ENCODE assay signal across 27 mouse cellular contexts in the genomic region with DNA sequence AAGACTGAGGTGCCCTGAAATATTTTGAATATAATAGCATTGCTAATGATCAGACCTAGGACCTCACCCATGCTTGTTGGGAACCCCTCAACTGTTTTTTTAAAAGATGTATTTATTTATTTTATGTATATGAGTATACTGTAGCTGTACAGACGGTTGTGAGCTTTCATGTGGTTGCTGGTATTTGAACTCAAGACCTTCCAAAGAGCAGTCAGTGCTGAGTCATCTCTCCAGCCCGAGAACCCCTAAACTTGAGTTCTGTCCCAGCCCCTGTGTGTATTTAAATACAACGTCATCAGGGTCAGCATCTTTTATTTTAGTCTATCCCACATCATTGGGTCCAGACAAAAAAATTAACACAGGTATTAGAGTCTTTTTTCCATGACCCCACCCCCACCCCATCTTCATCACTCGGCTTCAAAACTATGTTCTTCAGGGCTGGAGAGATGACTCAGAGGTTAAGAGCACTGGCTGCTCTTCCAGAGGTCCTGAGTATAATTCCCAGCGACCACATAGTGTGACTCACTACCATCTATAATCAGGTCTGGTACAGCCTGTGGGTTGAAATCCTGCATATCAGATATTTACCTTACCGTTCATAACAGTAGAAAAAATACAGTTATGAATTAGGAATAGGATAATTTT. TPM values are rescaled to one million over a fixed set of nuclear protein-coding genes. Genes with fewer than 3 reads are reported as not detected.
A peak's percentile ranks its signal among the peaks of the same experiment; 100 is the strongest.
DNase-seq lines count a peak whose midpoint lies in the region; ATAC-seq and TF ChIP-seq lines count a peak whose summit lies in the region.
"Had no signal": no experiment of that assay in that cellular context is flagged by ENCODE, and none has a peak within 500 bp of the region (broad histone marks: within the 10 kb centered on the region; RNA-seq: fewer than 3 reads in every experiment).

No protein-coding gene starts in this region.

- H3ac ChIP-seq in myocyte (ENCODE audit: control insufficient read depth, insufficient read length), result no peak overlapping the region

- no peak for TF ChIP-seq POLR2A in ES-Bruce4 (IDR thresholded peaks at IDR 0.05; ENCODE audit: insufficient read depth, low read length)
- no peak for TF ChIP-seq POLR2A in myocyte (IDR thresholded peaks at IDR 0.05; ENCODE audit: insufficient read length, low read depth)

- no peaks in the 10 kb centered on the region for H3K36me3 ChIP-seq in midbrain, embryonic 11.5 days (ENCODE audit: control insufficient read depth, insufficient read depth, low read length)
- H3K36me3 ChIP-seq in midbrain, embryonic 10.5 days, result no peaks in the 10 kb centered on the region
- H3K36me3 ChIP-seq in ES-Bruce4 (ENCODE audit: control insufficient read depth, insufficient read depth, low read length, poor library complexity, severe bottlenecking) (no peaks in the 10 kb centered on the region), myocyte (ENCODE audit: control insufficient read depth, insufficient read depth) (no peaks in the 10 kb centered on the region)
- H3K36me3 ChIP-seq: embryonic facial prominence, embryonic 12.5 days; embryonic facial prominence, embryonic 15.5 days; forebrain, embryonic 12.5 days; hindbrain, embryonic 12.5 days; intestine, embryonic 15.5 days had no signal

- TF ChIP-seq CTCF in ES-Bruce4 (IDR thresholded peaks at IDR 0.05; ENCODE audit: low read depth, low read length), result no peak

- H3K27me3 ChIP-seq in midbrain, embryonic 11.5 days (ENCODE audit: control insufficient read depth, insufficient read depth, low read length), result no peaks in the 10 kb centered on the region
- H3K27me3 ChIP-seq in midbrain, embryonic 10.5 days (ENCODE audit: low read depth, poor library complexity, severe bottlenecking), result no peaks in the 10 kb centered on the region
- H3K27me3 ChIP-seq in ES-Bruce4 (ENCODE audit: control insufficient read depth, insufficient read depth, low read length, poor library complexity, severe bottlenecking), result no peaks in the 10 kb centered on the region
- H3K27me3 ChIP-seq in myocyte (ENCODE audit: control insufficient read depth, insufficient read depth, insufficient read length), result no peaks in the 10 kb centered on the region
- H3K27me3 ChIP-seq: CH12.LX; embryonic facial prominence, embryonic 12.5 days; embryonic facial prominence, embryonic 15.5 days; forebrain, embryonic 12.5 days; hindbrain, embryonic 12.5 days; intestine, embryonic 15.5 days had no signal

- H3K9me3 ChIP-seq in midbrain, embryonic 11.5 days (ENCODE audit: control insufficient read depth, low read length), result no peaks in the 10 kb centered on the region
- H3K9me3 ChIP-seq in midbrain, embryonic 10.5 days (replicated peaks), result no peaks in the 10 kb centered on the region
- no peaks in the 10 kb centered on the region for H3K9me3 ChIP-seq in ES-Bruce4 (replicated peaks; ENCODE audit: control insufficient read depth, insufficient read depth, low read length, poor library complexity, severe bottlenecking)
- H3K9me3 ChIP-seq: embryonic facial prominence, embryonic 12.5 days; embryonic facial prominence, embryonic 15.5 days; forebrain, embryonic 12.5 days; hindbrain, embryonic 12.5 days; intestine, embryonic 15.5 days had no signal

- TF ChIP-seq EP300 in ES-Bruce4 (IDR thresholded peaks at IDR 0.05; ENCODE audit: insufficient read depth, low read depth, low read length), result no peak

- H3K4me1 ChIP-seq in midbrain, embryonic 11.5 days (ENCODE audit: control insufficient read depth, insufficient read depth, low read length), result no peaks in the 10 kb centered on the region
- no peaks in the 10 kb centered on the region for H3K4me1 ChIP-seq in midbrain, embryonic 10.5 days
- H3K4me1 ChIP-seq in ES-Bruce4 (ENCODE audit: control insufficient read depth, insufficient read depth, low read length), result peaks cover 6% of the 10 kb centered on the region
- H3K4me1 ChIP-seq: embryonic facial prominence, embryonic 12.5 days; embryonic facial prominence, embryonic 15.5 days; forebrain, embryonic 12.5 days; hindbrain, embryonic 12.5 days; intestine, embryonic 15.5 days had no signal

- H3K9ac ChIP-seq in midbrain, embryonic 11.5 days (ENCODE audit: low read length), result no peak overlapping the region
- no peak overlapping the region for H3K9ac ChIP-seq in ES-Bruce4 (ENCODE audit: low read depth, poor library complexity, severe bottlenecking)
- H3K9ac ChIP-seq: embryonic facial prominence, embryonic 12.5 days; embryonic facial prominence, embryonic 15.5 days; forebrain, embryonic 12.5 days; hindbrain, embryonic 12.5 days; intestine, embryonic 15.5 days had no signal

- H3K79me2 ChIP-seq in myocyte (ENCODE audit: control insufficient read depth, insufficient read depth), result no peaks in the 10 kb centered on the region

- H3K4me2 ChIP-seq in midbrain, embryonic 11.5 days, result no peak overlapping the region
- H3K4me2 ChIP-seq in myocyte (ENCODE audit: low read depth), result peak overlapping the region; percentile 58
- H3K4me2 ChIP-seq: embryonic facial prominence, embryonic 12.5 days; embryonic facial prominence, embryonic 15.5 days; forebrain, embryonic 12.5 days; heart, embryonic 11.5 days; hindbrain, embryonic 12.5 days; intestine, embryonic 15.5 days had no signal

- H3K27ac ChIP-seq in midbrain, embryonic 11.5 days (ENCODE audit: low read depth, low read length), result no peak overlapping the region
- no peak overlapping the region for H3K27ac ChIP-seq in midbrain, embryonic 10.5 days (replicated peaks)
- H3K27ac ChIP-seq in ES-Bruce4 (ENCODE audit: insufficient read depth, low read length), result peak overlapping the region; percentile 44; the same call in 1 of the 2 replicates
- H3K27ac ChIP-seq: embryonic facial prominence, embryonic 12.5 days; embryonic facial prominence, embryonic 15.5 days; forebrain, embryonic 12.5 days; hindbrain, embryonic 12.5 days; intestine, embryonic 15.5 days had no signal

- no peak overlapping the region for H3K4me3 ChIP-seq in midbrain, embryonic 11.5 days (ENCODE audit: low read depth, low read length)
- no peak overlapping the region for H3K4me3 ChIP-seq in midbrain, embryonic 10.5 days
- no peak overlapping the region for H3K4me3 ChIP-seq in ES-Bruce4 (ENCODE audit: low read depth, low read length)
- no peak overlapping the region for H3K4me3 ChIP-seq in myocyte
- H3K4me3 ChIP-seq: embryonic facial prominence, embryonic 12.5 days; embryonic facial prominence, embryonic 15.5 days; erythroblast, embryonic 14.5 days; forebrain, embryonic 12.5 days; hindbrain, embryonic 12.5 days; intestine, embryonic 15.5 days had no signal

- DNase-seq in midbrain, embryonic 11.5 days (ENCODE audit: low spot score, missing footprints), result peak; percentile 33
- no peak for DNase-seq in midbrain, embryonic 10.5 days (ENCODE audit: low spot score)
- DNase-seq in NIH3T3 (ENCODE audit: low read depth), result peak; percentile 82
- no peak for DNase-seq in thymus, postnatal 0 days (ENCODE audit: low spot score)
- no peak for DNase-seq in right cerebral cortex, postnatal 25 days
- no peak for DNase-seq in yolk sac, embryonic 10.5 days (ENCODE audit: low spot score)
- DNase-seq: adrenal gland, adult 8-10 months; adrenal gland, postnatal 25 days; cerebellum, adult 11-12 months; cerebellum, adult 8-10 months; cerebellum, postnatal 10 days; gastrocnemius, postnatal 10 days; gastrocnemius, postnatal 36 days; kidney, adult 11 months had no signal

- WGBS in midbrain, embryonic 11.5 days, result 81% methylated on average over 6 of the region's 6 CpGs
- WGBS in midbrain, embryonic 10.5 days, result 87% methylated on average over 6 of the region's 6 CpGs

- ATAC-seq in midbrain, embryonic 11.5 days (ENCODE audit: low FRiP score), result no peak
- ATAC-seq: activated CD4-positive, CD25-positive, alpha-beta regulatory T cell, adult 4 months; forebrain, embryonic 16.5 days; hindbrain, embryonic 16.5 days; intestine, embryonic 15.5 days had no signal

TF ChIP-seq in myocyte, 11 proteins besides CTCF, POLR2A, EP300 and RAD21:
- TF ChIP-seq TCF3 (IDR thresholded peaks at IDR 0.05; ENCODE audit: insufficient read length, low read depth) (no peak), MYOD1 (IDR thresholded peaks at IDR 0.05; ENCODE audit: control insufficient read depth in 1 of 3, insufficient read length in 2 of 3, low read depth in 2 of 3) (no peak), USF1 (IDR thresholded peaks at IDR 0.05; ENCODE audit: low read depth) (no peak), CEBPB (IDR thresholded peaks at IDR 0.05; ENCODE audit: insufficient read depth, poor library complexity, severe bottlenecking) (no peak), POLR2AphosphoS2 (IDR thresholded peaks at IDR 0.05; ENCODE audit: insufficient read length, low read depth) (no peak), MYOG (IDR thresholded peaks at IDR 0.05; ENCODE audit: control insufficient read depth in 1 of 3, insufficient read depth in 1 of 3, insufficient read length in 2 of 3, low read depth in 2 of 3) (no peak), TCF12 (IDR thresholded peaks at IDR 0.05; ENCODE audit: insufficient read depth, poor library complexity, severe bottlenecking) (no peak), MAX (IDR thresholded peaks at IDR 0.05; ENCODE audit: low read depth) (no peak), E2F4 (IDR thresholded peaks at IDR 0.05; ENCODE audit: insufficient read depth) (no peak), REST (IDR thresholded peaks at IDR 0.05; ENCODE audit: insufficient read depth, insufficient read length) (no peak), SRF (IDR thresholded peaks at IDR 0.05; ENCODE audit: control insufficient read depth, insufficient read length, low read depth) (no peak)

RNA-seq across cellular contexts. Expression of a gene that starts 17.8 kb away (rescaled TPM):
- 0.22 TPM in 1 of 2 replicates, not detected in the other for polyA plus RNA-seq in midbrain, embryonic 11.5 days (2014; fragmentation: Nextera tagmentation; extraction: Ambion mirVana)
- polyA plus RNA-seq in midbrain, embryonic 10.5 days (2016; fragmentation: Nextera tagmentation; extraction: Ambion mirVana), result 0.09 and 0.32 TPM in 2 replicates
- polyA plus RNA-seq in ES-Bruce4 (2011; ENCODE audit: insufficient read depth, insufficient read length, low read depth, missing spikeins) (610 and 613 TPM in 2 replicates), myocyte (2012; fragmentation: generic; extraction: Trizol) (0.10 TPM)
- polyA plus RNA-seq in thymus, postnatal 0 days (2015; fragmentation: Nextera tagmentation; extraction: Ambion mirVana), result 0.07 TPM in 1 of 2 replicates, not detected in the other
- polyA plus RNA-seq: erythroblast, embryonic 14.5 days had no signal

Comparison
In these comparisons a context has a peak if more than half of its experiments do, and no peak if none do; other contexts are left out.
1. DNase-seq: peak in midbrain, embryonic 11.5 days (single experiment) and NIH3T3 (single experiment); none in midbrain, embryonic 10.5 days (single experiment), thymus, postnatal 0 days (single experiment), right cerebral cortex, postnatal 25 days (single experiment) and yolk sac, embryonic 10.5 days (single experiment).
2. RNA of a gene that starts 17.8 kb away (polyA plus RNA-seq): 610 to 613 TPM in ES-Bruce4; 0.09 to 0.32 TPM in midbrain, embryonic 10.5 days, 0.22 TPM in midbrain, embryonic 11.5 days, 0.10 TPM in myocyte (single experiment) and 0.07 TPM in thymus, postnatal 0 days; every median in the first group is over 100 times any median in the second.